Mouse (Mus musculus) C2C12 (cell line): ENCODE data around the gene Usp12.

Experiments
- CTCF ChIP-seq: IDR thresholded peaks from one replicate; pipeline ENCODE4 v1.5.1; 2011; ENCODE audit not compliant: control insufficient read depth, insufficient read depth, insufficient read length
- MAX ChIP-seq: IDR thresholded peaks from one replicate; pipeline ENCODE4 v1.6.1; 2011; ENCODE audit warnings: mild to moderate bottlenecking, control low read depth
- USF1 ChIP-seq: IDR thresholded peaks from one replicate; pipeline ENCODE4 v1.6.1; 2011; ENCODE audit warnings: low read depth, mild to moderate bottlenecking, control low read depth, moderate library complexity

DNA sequence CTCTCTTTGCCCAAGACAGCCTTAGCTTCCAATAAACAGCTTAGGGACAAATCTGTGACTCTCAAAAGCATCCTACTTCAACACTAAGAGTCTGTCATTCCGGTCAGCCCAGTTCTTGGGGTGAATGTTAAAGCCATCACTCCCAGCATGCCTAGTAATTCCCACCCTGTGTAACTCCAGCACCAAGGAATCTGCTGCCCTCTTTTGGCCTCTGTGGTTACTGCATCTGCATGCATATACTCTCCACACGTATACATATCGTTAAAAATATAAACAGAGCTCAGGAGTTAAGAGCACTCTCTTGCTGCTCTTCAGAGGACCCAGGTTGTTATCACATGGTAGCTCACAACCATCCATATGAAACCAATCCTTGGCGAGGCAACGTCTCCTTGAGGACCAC is 71.4 kb downstream of the Usp12 start:
- TF ChIP-seq CTCF (no peak), MAX (no peak), USF1 (no peak)
